Mouse (Mus musculus) lung, postnatal 10 days (tissue): ENCODE results near the gene Med15.
A peak's percentile ranks its signal among the peaks of the same experiment; 100 is the strongest.

Source experiments
- DNase-seq: peaks from one replicate; pipeline ENCODE4 v3.0.0; 2021

Gene Med15

DNA sequence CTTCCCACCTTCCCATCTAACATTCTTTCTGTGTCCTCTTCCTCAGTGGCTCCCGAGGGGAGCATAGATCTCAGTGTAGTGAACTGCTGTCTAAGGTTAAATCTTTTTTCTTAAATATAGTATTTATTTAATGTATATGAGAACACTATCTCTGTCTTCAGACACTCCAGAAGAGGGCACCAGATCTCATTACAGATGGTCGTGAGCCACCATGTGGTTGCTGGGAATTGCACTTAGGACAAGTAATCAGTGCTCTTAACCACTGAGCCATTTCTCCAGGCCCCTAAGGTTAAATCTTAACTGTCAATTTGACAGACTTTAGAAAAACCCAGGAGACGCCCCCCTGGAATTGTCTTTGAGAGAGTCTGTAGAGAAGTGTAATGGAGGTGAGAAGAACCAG, 670 bp downstream of the Med15 start:
- DNase-seq = no peak

DNA sequence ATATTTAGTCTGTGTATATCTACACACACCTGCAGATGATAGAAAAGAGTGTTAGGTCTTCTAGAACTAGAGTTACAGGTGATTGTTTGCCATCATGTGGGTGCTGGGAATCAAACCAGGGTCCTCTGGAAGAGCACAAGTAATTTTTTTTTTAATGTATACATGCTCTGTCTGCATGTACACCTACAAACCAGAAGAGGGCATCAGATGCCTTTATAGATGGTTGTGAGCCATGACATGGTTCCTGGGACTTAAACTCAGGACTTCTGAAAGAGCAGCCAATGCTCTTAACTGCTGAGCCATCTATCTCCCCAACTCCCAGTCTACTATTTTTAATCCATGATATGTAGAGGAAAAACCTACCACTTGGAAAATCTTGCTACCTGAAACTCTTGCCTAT, 2.7 kb downstream of the Med15 start:
- DNase-seq = no peak

DNA sequence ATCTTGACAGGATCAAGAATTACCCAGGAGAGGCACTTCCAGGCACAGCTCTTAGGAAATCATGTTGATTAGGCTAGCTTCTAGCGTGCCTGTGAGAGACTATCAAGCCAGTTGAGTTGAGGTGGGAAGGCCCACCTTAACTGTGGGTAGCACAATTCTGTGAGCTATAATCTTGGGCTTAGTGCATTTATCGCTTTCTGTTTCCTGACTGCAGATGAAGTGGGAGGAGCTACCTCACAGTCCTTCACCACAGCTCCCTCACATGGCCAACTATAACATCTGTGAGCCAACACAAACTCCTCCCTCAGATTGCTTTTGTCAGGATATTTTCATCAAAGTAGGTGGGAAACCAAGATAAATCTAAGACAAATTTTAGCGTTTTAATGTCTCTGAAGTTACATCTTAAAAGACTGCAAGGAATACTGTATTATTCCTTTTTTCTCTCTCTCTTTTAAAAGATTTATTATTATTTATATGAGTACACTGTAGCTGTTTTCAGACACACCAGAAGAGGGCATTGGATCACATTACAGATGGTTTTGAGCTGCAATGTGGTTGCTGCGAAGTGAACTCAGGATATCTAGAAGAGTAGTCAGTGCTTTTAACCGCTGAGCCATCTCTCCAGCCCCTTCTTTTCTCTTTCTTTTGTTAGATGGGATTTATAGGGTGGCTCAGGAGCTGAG, 5.4 kb downstream of the Med15 start:
- peak; percentile 83 for DNase-seq

- DNase-seq = no peak
Observed at GRCm38 (mm10) chr16:17724448-17724847, 8.2 kb downstream of the Med15 start.

DNA sequence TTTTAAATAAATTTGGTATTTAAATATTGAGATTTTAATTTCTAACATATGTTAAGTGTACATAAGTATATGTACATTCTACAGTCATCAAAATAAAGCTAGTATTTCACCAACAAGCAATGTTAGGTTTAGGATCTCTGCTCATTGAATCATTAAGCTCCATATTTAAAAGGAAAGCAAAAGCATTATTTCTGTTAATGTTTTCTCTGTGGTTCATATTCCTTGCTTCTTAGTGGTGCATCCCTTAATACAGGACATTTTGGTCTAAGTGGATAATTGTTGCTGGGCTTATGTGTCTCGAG, 9.4 kb downstream of the Med15 start:
- DNase-seq = no peak

DNA sequence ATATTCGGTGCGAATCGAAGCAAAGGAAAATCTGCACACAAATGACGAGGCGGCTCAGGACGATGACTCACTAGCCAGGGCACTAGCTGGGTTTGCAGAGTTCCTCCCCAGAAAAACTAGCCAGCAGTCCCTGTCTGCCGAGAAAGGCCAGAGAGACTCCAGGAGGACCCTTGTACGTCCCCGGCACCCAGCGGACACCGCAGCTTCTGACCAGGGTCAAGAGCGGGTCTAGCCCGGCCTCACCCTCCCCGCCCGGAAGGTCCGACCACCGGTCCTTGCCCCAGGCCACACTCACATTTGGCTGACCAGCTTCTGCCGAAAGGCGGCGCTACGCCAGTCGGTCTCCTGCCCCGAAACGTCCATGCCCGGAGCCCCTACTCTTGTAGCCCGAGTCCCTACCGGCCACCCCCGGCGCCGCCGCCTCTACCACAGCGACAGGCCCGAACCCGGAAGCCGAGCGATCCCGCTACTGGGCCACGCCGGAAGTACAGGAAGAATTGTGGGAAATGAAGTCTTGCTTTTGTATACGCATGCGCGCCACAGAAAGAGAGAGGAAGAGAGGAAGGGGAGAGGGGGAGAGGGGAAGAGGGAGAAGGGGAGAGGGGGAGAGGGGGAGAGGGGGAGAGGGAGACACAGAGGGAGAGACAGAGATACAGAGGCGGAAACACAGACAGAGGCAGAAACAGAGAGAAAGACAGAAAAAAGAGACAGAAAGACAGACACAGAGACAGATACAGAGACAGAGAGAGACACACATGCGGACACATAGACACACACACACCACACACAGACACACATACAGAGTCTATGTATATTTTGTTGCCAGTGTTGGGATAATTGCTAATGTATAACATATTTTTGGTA, 10.0 kb downstream of the Med15 start:
- peak; percentile 94 for DNase-seq

GRCm38 (mm10) chr16:17721822-17722460, 10.8 kb downstream of the Med15 start:
- no peak for DNase-seq

DNA sequence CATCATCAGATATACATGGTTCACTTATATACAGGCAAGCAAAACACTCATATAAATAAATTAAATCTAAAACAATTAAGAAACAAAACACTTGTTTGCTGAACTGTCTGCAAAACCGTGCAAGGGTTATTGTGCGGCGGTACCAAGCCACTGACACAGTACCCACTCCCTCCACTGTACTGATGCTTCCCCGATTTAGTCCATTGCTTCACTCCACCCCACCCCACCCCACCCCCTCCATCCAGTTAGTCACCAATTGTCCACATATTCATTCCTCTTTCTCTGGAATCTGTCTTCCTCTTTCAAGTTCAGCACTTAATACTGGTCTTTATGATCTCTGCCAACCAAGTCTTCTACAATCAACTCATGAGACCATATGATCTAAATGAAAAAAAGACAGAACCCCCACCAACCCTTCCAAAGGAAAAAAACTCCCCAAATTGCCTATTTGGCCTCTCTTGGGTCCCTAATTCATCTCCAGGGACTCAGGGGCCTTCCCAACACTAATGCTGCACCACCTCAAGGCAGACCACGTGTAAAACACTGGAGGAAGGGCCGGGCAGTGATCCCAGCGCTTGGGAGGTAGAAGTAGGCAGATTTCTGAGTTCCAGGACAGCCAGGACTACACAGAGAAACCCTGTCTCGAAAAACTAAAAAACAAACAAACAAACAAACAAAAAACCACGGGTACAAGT, 11.4 kb downstream of the Med15 start:
- no peak for DNase-seq

- no peak for DNase-seq
Observed at GRCm38 (mm10) chr16:17717791-17718190, 14.9 kb downstream of the Med15 start.

DNA sequence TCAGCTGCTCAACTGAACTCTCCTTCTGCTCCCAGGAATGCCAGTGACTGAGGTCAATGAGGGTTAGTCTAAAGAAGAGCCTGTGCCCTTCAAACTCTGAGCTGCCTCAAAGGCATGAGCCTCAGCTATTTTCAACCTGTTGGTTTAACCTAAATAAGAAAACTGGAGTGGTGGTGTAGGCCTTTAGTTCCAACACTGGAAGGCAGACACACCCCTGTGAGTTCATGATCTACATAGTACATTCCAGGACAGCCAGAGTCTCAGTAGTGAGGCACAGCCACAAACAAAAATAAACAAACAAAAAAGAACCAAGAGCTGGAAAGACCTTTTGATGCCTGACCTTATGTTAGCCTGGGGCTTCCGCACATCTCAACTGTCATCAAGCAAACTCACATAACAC, 25.1 kb downstream of the Med15 start:
- DNase-seq = peak; percentile 6

DNA sequence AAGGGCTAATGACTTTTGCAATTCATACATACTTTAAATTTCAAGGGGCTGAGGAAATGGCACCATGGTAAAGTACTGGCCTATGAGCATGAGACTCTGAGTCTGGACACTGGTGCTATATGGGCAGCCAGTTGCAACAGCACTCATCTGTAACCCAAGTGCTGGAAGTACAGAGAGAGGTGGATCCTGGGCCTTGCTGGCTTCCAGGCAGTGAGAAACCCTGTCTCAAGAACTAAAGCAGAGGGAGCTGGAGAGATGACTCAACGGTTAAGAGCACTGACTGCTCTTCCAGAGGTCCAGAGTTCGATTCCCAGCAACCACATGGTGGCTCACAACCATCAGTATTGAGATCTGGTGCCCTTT, 31.7 kb downstream of the Med15 start:
- no peak for DNase-seq

DNA sequence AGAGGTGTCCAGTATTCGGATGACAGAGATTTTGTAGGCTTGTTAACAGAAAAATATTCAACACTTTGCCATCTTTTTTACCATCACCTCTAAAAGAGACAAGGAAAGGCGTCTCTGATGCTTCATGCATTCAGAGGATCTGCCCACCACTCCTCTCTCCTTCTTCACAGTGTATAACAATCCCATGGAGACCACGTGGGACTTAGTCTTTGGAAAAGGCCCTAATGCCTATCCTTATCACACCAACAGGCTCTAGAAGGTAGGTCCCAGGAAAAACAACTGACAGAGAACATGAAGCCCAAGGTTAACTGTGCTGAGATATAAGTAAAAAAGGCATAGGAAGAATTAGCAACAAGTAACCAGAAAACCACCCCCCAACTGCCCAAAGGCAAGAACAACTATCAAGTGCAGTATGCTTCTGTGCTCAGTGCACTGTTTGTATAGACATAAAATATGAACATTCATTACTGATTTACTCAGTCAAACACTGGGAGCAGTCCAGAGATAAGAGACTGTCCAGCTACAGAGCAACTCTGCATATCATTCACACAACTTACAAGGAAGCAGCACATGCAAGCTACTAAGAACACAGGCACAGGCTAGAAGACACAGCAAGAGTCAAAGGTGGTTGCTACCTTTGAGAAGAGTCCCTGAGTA, 32.2 kb downstream of the Med15 start:
- no peak for DNase-seq

DNA sequence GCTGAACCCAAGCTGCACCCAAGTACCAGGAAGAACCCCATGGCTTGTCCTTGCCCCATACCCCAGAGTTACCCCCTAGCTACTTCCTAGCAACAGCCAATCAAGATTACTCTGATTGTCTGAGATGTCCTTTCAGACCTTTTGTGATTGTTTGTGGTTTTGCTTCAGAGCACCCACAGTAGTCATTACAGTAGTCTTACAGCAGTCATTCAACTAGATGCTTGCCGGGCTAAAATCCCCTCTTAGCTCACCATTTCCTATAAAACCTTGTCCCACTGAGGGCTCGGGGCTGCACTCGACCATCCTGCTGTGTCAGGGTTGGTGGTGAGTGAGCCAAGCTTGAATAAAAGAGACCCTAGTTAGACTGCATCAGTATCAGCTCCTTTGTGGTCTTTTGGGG, 37.8 kb downstream of the Med15 start:
- DNase-seq = no peak

- DNase-seq = no peak
Observed at GRCm38 (mm10) chr16:17669886-17670285, 62.8 kb downstream of the Med15 start.

DNA sequence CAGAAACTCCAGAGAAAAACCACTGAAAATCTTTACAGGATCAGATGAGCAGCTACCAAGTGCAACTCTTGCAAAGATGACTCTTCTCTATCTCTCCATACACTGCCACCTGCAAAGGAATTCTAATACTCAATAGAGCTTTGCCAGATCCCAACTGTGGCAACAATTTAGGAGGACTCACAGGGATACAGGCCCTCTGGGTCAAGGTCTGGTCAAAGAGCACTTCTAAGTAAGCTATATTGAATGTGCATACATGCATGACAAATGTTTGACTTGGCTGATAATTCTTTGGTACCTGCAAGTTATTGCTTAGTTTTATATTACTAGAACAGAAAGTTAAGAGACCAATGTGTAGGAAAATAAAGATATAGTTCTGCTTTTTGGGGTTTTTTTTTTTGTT, 67.1 kb downstream of the Med15 start:
- no peak for DNase-seq

DNA sequence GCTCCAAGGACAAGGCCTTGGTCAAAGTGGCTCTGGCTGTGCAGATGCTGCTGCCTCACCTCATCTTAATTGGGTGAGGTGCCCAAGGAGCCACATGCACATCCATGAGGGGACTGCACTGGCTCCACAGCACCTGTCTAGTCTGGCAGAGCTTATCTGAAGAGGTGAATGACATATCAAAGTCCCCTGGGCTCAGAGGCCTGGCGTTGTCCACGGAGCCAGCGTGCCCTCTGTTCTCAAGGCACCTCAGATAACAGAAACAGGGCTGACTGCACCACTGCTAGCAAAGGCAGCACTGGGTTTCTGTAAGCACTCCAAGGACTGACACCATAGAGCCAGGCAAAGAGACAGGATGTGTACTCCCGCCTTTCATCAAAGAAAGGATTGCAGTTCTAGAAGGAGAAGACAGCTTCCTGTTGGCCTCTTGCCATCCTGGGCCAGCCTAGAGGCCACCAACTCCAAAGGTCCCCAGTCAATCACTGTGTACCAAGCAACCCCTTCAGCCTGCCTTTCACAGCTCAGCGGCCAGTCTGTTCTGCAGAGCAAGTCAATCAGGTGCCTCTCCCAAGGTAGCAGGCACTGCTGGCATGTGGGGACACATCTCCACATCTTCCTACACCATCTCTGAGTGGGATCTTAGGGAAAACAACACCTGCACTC, 76.3 kb downstream of the Med15 start:
- DNase-seq = peak; percentile 37

- DNase-seq = no peak
Observed at GRCm38 (mm10) chr16:17654188-17654795, 78.4 kb downstream of the Med15 start.

GRCm38 (mm10) chr16:17653601-17654000, 79.1 kb downstream of the Med15 start:
- DNase-seq = no peak

GRCm38 (mm10) chr16:17652607-17653006, 80.1 kb downstream of the Med15 start:
- no peak for DNase-seq

DNA sequence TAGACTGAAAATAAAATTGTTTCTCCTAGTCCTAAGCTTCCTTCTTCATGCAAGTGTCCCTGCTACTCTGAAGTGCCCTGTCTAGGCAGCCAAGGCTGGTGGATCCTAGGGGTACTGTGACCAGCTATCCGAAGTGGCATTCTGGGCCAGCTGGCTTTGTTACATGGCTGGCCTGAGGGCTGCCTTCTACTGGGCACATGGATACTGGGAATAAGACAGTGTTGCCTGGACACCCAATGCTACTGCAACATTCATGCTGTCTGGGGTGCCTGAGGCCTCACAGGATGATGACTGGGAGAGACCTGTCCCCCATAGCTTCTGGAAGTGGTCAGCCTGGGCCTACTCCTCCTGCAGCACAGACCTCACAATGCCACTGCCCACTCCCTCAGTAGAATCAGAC, 82.0 kb downstream of the Med15 start:
- DNase-seq = no peak

DNA sequence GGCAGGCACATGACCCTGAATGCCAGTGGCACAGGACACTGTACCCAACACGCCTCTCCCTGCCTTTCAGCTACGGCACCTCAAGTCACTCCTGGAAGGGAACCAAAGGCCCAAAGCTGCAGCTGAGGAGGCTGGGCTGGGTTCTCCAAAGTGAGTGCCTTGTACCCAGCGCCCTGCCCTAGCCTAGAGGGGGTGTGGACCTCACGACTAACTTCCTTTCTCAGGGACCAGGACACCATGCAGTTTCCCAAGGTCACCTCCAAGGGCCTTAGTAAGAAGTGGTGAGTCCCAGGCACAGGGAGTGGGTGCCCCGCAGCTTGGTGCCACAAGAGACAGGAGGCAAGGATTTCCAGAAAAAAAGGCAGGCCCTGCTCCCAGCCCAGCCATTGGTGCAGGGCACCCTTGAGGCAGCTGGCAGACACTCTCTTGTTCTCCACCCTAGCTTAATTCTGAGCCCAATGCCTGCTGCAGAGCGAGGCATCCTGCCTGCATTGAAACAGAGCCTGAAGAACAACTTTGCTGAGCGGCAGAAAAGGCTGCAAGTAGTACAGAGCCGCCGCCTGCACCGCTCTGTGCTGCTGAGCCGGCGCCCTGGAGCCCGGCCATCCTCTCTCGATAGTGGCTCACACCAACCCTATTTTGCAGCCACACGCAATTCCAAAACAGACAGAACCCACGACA, 82.6 kb downstream of the Med15 start:
- DNase-seq = no peak
